Mouse (Mus musculus): ENCODE data around the gene Cfap54. TPM values are rescaled to one million over a fixed set of nuclear protein-coding genes. Genes with fewer than 3 reads are reported as not detected.

Cfap54 gene
- polyA plus RNA-seq, 1 experiment from 2014 or later: 2.7 TPM

DNA sequence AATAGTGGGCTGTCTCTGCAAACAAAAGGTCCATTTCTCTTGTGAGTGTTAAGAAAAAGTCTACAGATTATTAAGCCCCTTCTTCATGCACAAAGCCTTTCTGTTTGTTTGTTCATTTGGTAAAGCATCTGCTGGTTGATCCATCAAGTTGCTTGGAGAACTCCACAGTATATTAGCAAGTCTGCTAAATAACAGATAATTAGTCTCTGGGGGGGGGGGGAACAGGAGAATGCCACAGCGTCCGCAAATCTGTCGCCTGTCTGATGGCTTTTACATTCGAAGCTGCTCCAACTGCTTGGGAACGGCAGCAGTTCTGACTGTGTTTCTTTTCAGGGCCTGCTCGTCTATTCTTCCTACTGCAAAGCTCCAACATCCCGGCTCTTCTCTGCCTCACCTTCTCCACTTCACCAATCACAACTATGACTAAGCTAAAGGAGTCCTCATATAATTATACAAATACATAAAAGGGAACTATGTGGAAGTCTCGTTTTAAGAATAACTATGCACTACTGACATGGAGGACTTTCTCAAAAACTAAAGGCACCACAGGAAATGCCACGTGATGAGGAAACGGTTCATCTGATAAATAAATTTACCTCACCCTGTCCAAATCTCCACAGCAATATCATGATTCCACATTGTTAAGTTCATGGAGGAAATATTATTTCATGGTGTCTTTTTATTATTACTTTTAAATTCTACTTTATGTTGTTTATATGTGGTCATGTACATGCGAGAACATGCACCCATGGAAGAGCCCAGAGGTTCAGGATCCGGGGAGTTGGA is 41.2 kb upstream of the Cfap54 start:
- Histone ChIP-seq H3K4me3 (replicated peaks; ENCODE audit: low read depth, low read length) (no peak overlapping the region), H3K4me2 (ENCODE audit: low read length) (no peak overlapping the region), H3K4me1 (ENCODE audit: control insufficient read depth, insufficient read depth, low read length) (no peaks in the 10 kb centered on the region), H3K36me3 (ENCODE audit: control insufficient read depth, insufficient read depth, low read length) (no peaks in the 10 kb centered on the region), H3K27me3 (ENCODE audit: control insufficient read depth, insufficient read depth, low read length) (no peaks in the 10 kb centered on the region), H3K9me3 (ENCODE audit: control insufficient read depth, low read length) (0 out of 2 replicates have a peak, but pooled peaks cover 2% of the 10 kb centered on the region), H3K27ac (replicated peaks; ENCODE audit: low read depth, low read length) (no peak overlapping the region), H3K9ac (replicated peaks; ENCODE audit: low read length) (no peak overlapping the region)
- ATAC-seq (ENCODE audit: low FRiP score, low TSS enrichment): no peak
- no peak for DNase-seq
- 70% methylated on average over 12 of the region's 12 CpGs for WGBS

DNA sequence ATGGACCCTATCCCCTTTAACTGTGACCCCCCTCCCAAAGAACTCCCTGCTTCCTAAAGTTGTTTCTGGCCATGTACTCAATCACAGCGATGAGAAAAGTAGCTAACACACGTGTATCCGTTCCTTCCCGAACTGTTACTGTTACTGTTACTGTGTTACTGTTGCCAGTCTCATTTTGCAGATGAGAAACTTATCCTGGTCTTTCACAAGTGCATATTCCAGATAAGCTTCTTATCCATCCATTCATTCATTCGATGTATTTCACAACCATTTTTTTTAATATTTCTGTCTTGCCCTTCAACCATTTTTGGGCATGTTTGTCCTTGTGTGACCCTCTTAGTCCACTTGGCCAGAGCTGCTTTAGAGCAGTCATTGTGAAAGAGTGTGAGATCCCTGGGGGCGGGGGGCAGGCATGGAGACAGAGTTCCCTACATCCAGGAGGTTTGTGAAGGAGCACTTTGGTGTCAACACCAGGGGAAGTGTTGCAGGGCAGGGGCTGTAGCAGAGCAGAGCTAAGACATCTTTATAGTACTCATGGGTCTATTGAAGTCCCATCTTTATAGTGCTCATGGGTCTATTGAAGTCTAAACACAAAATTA is 39.9 kb upstream of the Cfap54 start:
- Histone ChIP-seq H3K27me3 (ENCODE audit: control insufficient read depth, insufficient read depth, low read length) (no peaks in the 10 kb centered on the region), H3K36me3 (ENCODE audit: control insufficient read depth, insufficient read depth, low read length) (no peaks in the 10 kb centered on the region), H3K9me3 (ENCODE audit: control insufficient read depth, low read length) (0 out of 2 replicates have a peak, but pooled peaks cover 2% of the 10 kb centered on the region), H3K4me1 (ENCODE audit: control insufficient read depth, insufficient read depth, low read length) (no peaks in the 10 kb centered on the region), H3K9ac (replicated peaks; ENCODE audit: low read length) (no peak overlapping the region), H3K27ac (replicated peaks; ENCODE audit: low read depth, low read length) (no peak overlapping the region), H3K4me2 (ENCODE audit: low read length) (no peak overlapping the region), H3K4me3 (replicated peaks; ENCODE audit: low read depth, low read length) (no peak overlapping the region)
- ATAC-seq (ENCODE audit: low FRiP score, low TSS enrichment): no peak
- no peak for DNase-seq
- 92% methylated on average over 6 of the region's 6 CpGs for WGBS

DNA sequence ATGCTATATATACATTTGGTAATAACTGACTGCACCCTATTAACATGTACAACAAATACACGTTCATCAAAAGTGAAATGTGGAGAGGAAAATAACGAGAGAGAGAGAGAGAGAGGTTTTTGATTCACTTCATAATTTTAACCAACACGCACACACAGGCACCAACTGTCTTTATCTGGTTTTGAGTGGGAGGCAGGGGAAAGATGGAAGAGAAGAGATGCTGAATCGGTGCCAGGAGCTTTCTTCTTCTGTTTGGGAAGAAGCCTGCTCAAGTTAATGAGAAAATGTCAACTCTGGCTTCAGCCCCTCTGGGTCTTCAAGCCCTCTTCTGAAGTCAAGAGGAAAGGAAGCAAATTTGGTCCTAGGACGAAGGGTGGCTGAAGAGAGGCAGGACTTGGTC is 38.4 kb upstream of the Cfap54 start:
- DNase-seq: no peak
- H3K27ac ChIP-seq (replicated peaks; ENCODE audit: low read depth, low read length): no peak overlapping the region

DNA sequence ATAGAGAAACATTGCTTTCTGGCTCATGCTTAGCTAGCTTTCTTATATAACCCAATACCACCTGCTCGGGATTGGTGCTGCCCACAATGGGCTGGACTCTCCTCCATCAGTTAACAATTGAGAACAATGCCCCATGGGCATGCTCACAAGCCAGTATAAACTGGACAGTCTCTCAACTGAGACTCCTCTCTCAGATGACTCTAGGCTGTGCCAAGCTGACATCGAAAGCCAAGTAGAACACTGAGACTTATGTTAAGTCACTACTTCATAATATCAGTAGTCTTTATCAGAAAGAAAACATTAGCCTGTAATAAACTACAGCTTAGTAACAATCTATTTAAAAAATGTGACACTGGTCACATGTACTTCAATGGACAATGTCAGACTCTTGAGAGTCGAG is 35.2 kb upstream of the Cfap54 start:
- DNase-seq (no peak), ATAC-seq (ENCODE audit: low FRiP score, low TSS enrichment) (no peak)
- 82% methylated on average over 3 of the region's 3 CpGs for WGBS
- 0 out of 2 replicates have a peak, but pooled peaks cover 2% of the 10 kb centered on the region for H3K9me3 ChIP-seq (ENCODE audit: control insufficient read depth, low read length)
- no peaks in the 10 kb centered on the region for H3K36me3 ChIP-seq (ENCODE audit: control insufficient read depth, insufficient read depth, low read length)
- H3K27ac ChIP-seq (replicated peaks; ENCODE audit: low read depth, low read length): no peak overlapping the region
- H3K9ac ChIP-seq (replicated peaks; ENCODE audit: low read length): no peak overlapping the region
- no peak overlapping the region for H3K4me3 ChIP-seq (replicated peaks; ENCODE audit: low read depth, low read length)
- no peaks in the 10 kb centered on the region for H3K4me1 ChIP-seq (ENCODE audit: control insufficient read depth, insufficient read depth, low read length)
- H3K4me2 ChIP-seq (ENCODE audit: low read length): no peak overlapping the region
- no peaks in the 10 kb centered on the region for H3K27me3 ChIP-seq (ENCODE audit: control insufficient read depth, insufficient read depth, low read length)

More for the DNA sequence above, 38.4 kb upstream of the Cfap54 start:
- H3K4me1 ChIP-seq (ENCODE audit: control insufficient read depth, insufficient read depth, low read length): no peaks in the 10 kb centered on the region
- H3K9ac ChIP-seq (replicated peaks; ENCODE audit: low read length): no peak overlapping the region
- no peak overlapping the region for H3K4me3 ChIP-seq (replicated peaks; ENCODE audit: low read depth, low read length)
- no peaks in the 10 kb centered on the region for H3K27me3 ChIP-seq (ENCODE audit: control insufficient read depth, insufficient read depth, low read length)
- WGBS: 85% methylated on average over 5 of the region's 5 CpGs
- H3K9me3 ChIP-seq (ENCODE audit: control insufficient read depth, low read length): 0 out of 2 replicates have a peak, but pooled peaks cover 2% of the 10 kb centered on the region
- no peaks in the 10 kb centered on the region for H3K36me3 ChIP-seq (ENCODE audit: control insufficient read depth, insufficient read depth, low read length)
- no peak overlapping the region for H3K4me2 ChIP-seq (ENCODE audit: low read length)
- no peak for ATAC-seq (ENCODE audit: low FRiP score, low TSS enrichment)

- no peaks in the 10 kb centered on the region for H3K27me3 ChIP-seq (ENCODE audit: control insufficient read depth, insufficient read depth, low read length)
- H3K4me3 ChIP-seq (replicated peaks; ENCODE audit: low read depth, low read length): no peak overlapping the region
- H3K36me3 ChIP-seq (ENCODE audit: control insufficient read depth, insufficient read depth, low read length): no peaks in the 10 kb centered on the region
- no peak overlapping the region for H3K27ac ChIP-seq (replicated peaks; ENCODE audit: low read depth, low read length)
- H3K4me2 ChIP-seq (ENCODE audit: low read length): no peak overlapping the region
- H3K9me3 ChIP-seq (ENCODE audit: control insufficient read depth, low read length): 0 out of 2 replicates have a peak, but pooled peaks cover 2% of the 10 kb centered on the region
- ATAC-seq (ENCODE audit: low FRiP score, low TSS enrichment) (no peak), DNase-seq (no peak)
- no peaks in the 10 kb centered on the region for H3K4me1 ChIP-seq (ENCODE audit: control insufficient read depth, insufficient read depth, low read length)
- H3K9ac ChIP-seq (replicated peaks; ENCODE audit: low read length): no peak overlapping the region
- WGBS: 100% methylated on average over 1 of the region's 1 CpGs
These were observed 34.3 kb upstream of the Cfap54 start for GRCm38 (mm10) chr10:93115743-93116142.

DNA sequence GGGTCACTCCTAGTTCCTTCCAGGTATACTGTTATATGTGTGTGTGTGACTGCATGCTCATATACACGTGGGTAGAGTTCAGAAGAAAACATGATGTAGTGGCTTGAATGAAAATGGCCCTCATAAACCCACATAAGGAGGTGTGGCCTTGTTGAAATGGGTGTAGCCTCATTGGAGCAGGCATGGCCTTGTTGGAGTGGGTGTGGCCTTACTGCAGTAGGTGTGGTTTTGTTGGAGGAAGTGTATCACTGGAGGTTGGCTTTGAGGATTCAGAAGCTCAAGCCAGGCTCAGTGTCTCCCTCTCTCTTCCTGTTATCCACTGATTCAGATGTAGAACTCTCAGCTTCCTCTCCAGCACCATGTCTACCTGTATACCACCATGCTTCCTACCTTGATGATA is 33.4 kb upstream of the Cfap54 start:
- H3K4me2 ChIP-seq (ENCODE audit: low read length): no peak overlapping the region
- no peak overlapping the region for H3K27ac ChIP-seq (replicated peaks; ENCODE audit: low read depth, low read length)
- H3K36me3 ChIP-seq (ENCODE audit: control insufficient read depth, insufficient read depth, low read length): no peaks in the 10 kb centered on the region
- no peaks in the 10 kb centered on the region for H3K4me1 ChIP-seq (ENCODE audit: control insufficient read depth, insufficient read depth, low read length)
- no peaks in the 10 kb centered on the region for H3K27me3 ChIP-seq (ENCODE audit: control insufficient read depth, insufficient read depth, low read length)
- no peak overlapping the region for H3K4me3 ChIP-seq (replicated peaks; ENCODE audit: low read depth, low read length)
- WGBS: 72% methylated on average over 1 of the region's 1 CpGs
- DNase-seq (no peak), ATAC-seq (ENCODE audit: low FRiP score, low TSS enrichment) (no peak)
- 0 out of 2 replicates have a peak, but pooled peaks cover 2% of the 10 kb centered on the region for H3K9me3 ChIP-seq (ENCODE audit: control insufficient read depth, low read length)
- H3K9ac ChIP-seq (replicated peaks; ENCODE audit: low read length): no peak overlapping the region

- 86% methylated on average over 8 of the region's 8 CpGs for WGBS
- H3K4me1 ChIP-seq (ENCODE audit: control insufficient read depth, insufficient read depth, low read length): no peaks in the 10 kb centered on the region
- H3K27ac ChIP-seq (replicated peaks; ENCODE audit: low read depth, low read length): no peak overlapping the region
- 0 out of 2 replicates have a peak, but pooled peaks cover 2% of the 10 kb centered on the region for H3K9me3 ChIP-seq (ENCODE audit: control insufficient read depth, low read length)
- no peak overlapping the region for H3K9ac ChIP-seq (replicated peaks; ENCODE audit: low read length)
- no peak overlapping the region for H3K4me3 ChIP-seq (replicated peaks; ENCODE audit: low read depth, low read length)
- H3K36me3 ChIP-seq (ENCODE audit: control insufficient read depth, insufficient read depth, low read length): no peaks in the 10 kb centered on the region
- no peak for DNase-seq
- no peak for ATAC-seq (ENCODE audit: low FRiP score, low TSS enrichment)
- no peak overlapping the region for H3K4me2 ChIP-seq (ENCODE audit: low read length)
- no peaks in the 10 kb centered on the region for H3K27me3 ChIP-seq (ENCODE audit: control insufficient read depth, insufficient read depth, low read length)
These were observed 32.5 kb upstream of the Cfap54 start for GRCm38 (mm10) chr10:93113968-93114367.

DNA sequence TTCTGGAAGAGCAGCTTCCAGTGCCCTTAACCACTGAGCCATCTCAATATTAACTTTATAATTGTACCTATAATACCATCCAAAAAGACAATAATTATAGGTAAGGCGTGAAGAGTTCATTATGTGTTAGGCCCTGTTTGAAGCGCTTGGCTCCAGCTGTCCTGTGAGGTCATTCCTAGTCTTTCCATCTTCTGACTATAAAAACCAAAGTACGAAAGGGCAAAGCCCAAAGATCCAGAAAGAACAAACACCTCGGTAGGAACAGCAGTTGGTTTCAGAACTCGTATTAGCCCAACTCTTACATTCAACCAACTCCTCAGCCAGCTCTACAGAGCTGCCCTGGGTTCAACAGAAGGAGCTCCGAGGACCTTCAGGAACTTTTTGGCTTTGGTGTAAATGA is 30.6 kb upstream of the Cfap54 start:
- no peak overlapping the region for H3K27ac ChIP-seq (replicated peaks; ENCODE audit: low read depth, low read length)
- ATAC-seq (ENCODE audit: low FRiP score, low TSS enrichment): no peak
- no peaks in the 10 kb centered on the region for H3K4me1 ChIP-seq (ENCODE audit: control insufficient read depth, insufficient read depth, low read length)
- no peak overlapping the region for H3K9ac ChIP-seq (replicated peaks; ENCODE audit: low read length)
- H3K27me3 ChIP-seq (ENCODE audit: control insufficient read depth, insufficient read depth, low read length): no peaks in the 10 kb centered on the region
- H3K9me3 ChIP-seq (ENCODE audit: control insufficient read depth, low read length): no peaks in the 10 kb centered on the region
- no peaks in the 10 kb centered on the region for H3K36me3 ChIP-seq (ENCODE audit: control insufficient read depth, insufficient read depth, low read length)
- no peak overlapping the region for H3K4me3 ChIP-seq (replicated peaks; ENCODE audit: low read depth, low read length)
- no peak for DNase-seq
- WGBS: 93% methylated on average over 6 of the region's 6 CpGs
- H3K4me2 ChIP-seq (ENCODE audit: low read length): no peak overlapping the region

DNA sequence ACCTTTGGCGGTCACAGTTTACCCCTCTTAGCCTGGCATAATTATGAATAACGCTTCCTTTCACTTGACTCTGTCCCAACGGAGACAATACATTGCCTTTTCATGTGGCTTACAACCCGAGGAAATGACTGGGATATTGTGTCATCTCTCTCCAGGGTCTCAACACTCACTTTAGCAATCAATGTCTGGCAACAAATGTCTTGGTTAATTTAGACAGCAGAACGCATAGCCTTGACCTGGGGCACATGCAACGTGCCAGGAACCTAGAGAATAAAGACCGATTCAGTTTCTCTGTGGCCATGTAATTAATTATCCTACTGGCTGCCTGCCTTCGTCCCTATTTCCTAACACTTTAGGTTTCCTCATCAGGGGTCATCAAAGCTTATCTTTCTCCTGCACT is 30.0 kb upstream of the Cfap54 start:
- Histone ChIP-seq H3K9ac (replicated peaks; ENCODE audit: low read length) (no peak overlapping the region), H3K4me1 (ENCODE audit: control insufficient read depth, insufficient read depth, low read length) (no peaks in the 10 kb centered on the region), H3K4me2 (ENCODE audit: low read length) (no peak overlapping the region), H3K27me3 (ENCODE audit: control insufficient read depth, insufficient read depth, low read length) (no peaks in the 10 kb centered on the region), H3K36me3 (ENCODE audit: control insufficient read depth, insufficient read depth, low read length) (no peaks in the 10 kb centered on the region), H3K9me3 (ENCODE audit: control insufficient read depth, low read length) (no peaks in the 10 kb centered on the region), H3K27ac (replicated peaks; ENCODE audit: low read depth, low read length) (no peak overlapping the region), H3K4me3 (replicated peaks; ENCODE audit: low read depth, low read length) (no peak overlapping the region)
- no peak for DNase-seq
- WGBS: 77% methylated on average over 8 of the region's 8 CpGs
- no peak for ATAC-seq (ENCODE audit: low FRiP score, low TSS enrichment)

Data from midbrain, embryonic 14.5 days (tissue).